Mouse (Mus musculus) limb, embryonic 13.5 days (tissue): ENCODE results near the gene Lce6a. TPM values are rescaled to one million over a fixed set of nuclear protein-coding genes. Genes with fewer than 3 reads are reported as not detected.

Experiments used
- ATAC-seq: fragments of 200-750 bp; cut with Nextera tagmentation; 2 replicates; pipeline ENCODE4 v1.8.0; 2017; ENCODE audit warnings: low read depth, moderate number of reproducible peaks, moderate TSS enrichment; ENCODE audit not compliant: low FRiP score
- H3K27ac ChIP-seq: fragments of 300-500 bp; sonication (generic); 2 replicates; pipeline ENCODE4 v1.5.1; 2015; ENCODE audit warnings: inconsistent platforms, mild to moderate bottlenecking, moderate library complexity
- H3K27me3 ChIP-seq: fragments of 300-500 bp; sonication (generic); 2 replicates; pipeline ENCODE4 v1.6.1; 2015; ENCODE audit warnings: mild to moderate bottlenecking, inconsistent platforms
- H3K36me3 ChIP-seq: fragments of 300-500 bp; sonication (generic); 2 replicates; pipeline ENCODE4 v1.6.1; 2015; ENCODE audit warnings: inconsistent platforms, mild to moderate bottlenecking, moderate library complexity
- H3K4me1 ChIP-seq: fragments of 300-500 bp; sonication (generic); 2 replicates; pipeline ENCODE4 v1.6.1; 2015; ENCODE audit warnings: inconsistent platforms
- H3K4me2 ChIP-seq: fragments of 300-500 bp; sonication (generic); replicated peaks from 2 replicates; pipeline ENCODE4 v1.6.1; 2015; ENCODE audit warnings: inconsistent platforms, mild to moderate bottlenecking, moderate library complexity
- H3K4me3 ChIP-seq: fragments of 300-500 bp; sonication (generic); 2 replicates; pipeline ENCODE4 v1.5.1; 2015; ENCODE audit warnings: moderate library complexity, mild to moderate bottlenecking, inconsistent platforms
- H3K9ac ChIP-seq: fragments of 300-500 bp; sonication (generic); 2 replicates; pipeline ENCODE4 v1.6.1; 2015; ENCODE audit warnings: mild to moderate bottlenecking, inconsistent platforms
- H3K9me3 ChIP-seq: fragments of 300-500 bp; sonication (generic); 2 replicates; pipeline ENCODE4 v1.6.1; 2016; ENCODE audit warnings: inconsistent platforms
- WGBS: fragments of 180-500 bp; shearing (Covaris S2); methylation state at CpG from one replicate; pipeline ENCODE4 v1.1.7; 2015; 5-methylcytosine and 5-hydroxymethylcytosine counted together
- polyA plus RNA-seq: library from polyadenylated mRNA; unstranded; fragments of >200 nt; fragmentation: Nextera tagmentation; extraction: Ambion mirVana; gene quantifications from 2 replicates; pipeline ENCODE4 v1.2.1, GENCODE M21; 2015

Gene Lce6a
- polyA plus RNA-seq, result not detected in 2 replicates

GRCm38 (mm10) chr3:92621560-92621959 lies at the start of gene Lce6a:
Gene Lce6a (minus strand): TSS chr3:92621660.
- ATAC-seq, result no peak
- 73% methylated on average over 2 of the region's 2 CpGs for WGBS
- no peaks in the 10 kb centered on the region for H3K4me1 ChIP-seq

GRCm38 (mm10) chr3:92670215-92670614 lies 48.8 kb upstream of the Lce6a start, which contains the start of gene Lce1a2:
Gene Lce1a2 (minus strand): TSS chr3:92670315.
- no peak within 1 kb of the TSS for H3K9ac ChIP-seq
- no peak within 1 kb of the TSS for H3K27ac ChIP-seq
- no peak within 1 kb of the TSS for H3K4me2 ChIP-seq
- no peaks in the 10 kb centered on the region for H3K4me1 ChIP-seq
- H3K27me3 ChIP-seq, result no peaks in the 10 kb centered on the region
- H3K4me3 ChIP-seq, result no peak within 1 kb of the TSS
- H3K36me3 ChIP-seq, result no peaks in the 10 kb centered on the region
- no peak for ATAC-seq
- H3K9me3 ChIP-seq, result no peaks in the 10 kb centered on the region

More at GRCm38 (mm10) chr3:92621560-92621959, at the start of gene Lce6a:
- Histone ChIP-seq H3K27ac (no peak within 1 kb of the TSS), H3K9ac (no peak within 1 kb of the TSS), H3K36me3 (no peaks in the 10 kb centered on the region), H3K27me3 (no peaks in the 10 kb centered on the region), H3K4me3 (no peak within 1 kb of the TSS), H3K9me3 (no peaks in the 10 kb centered on the region), H3K4me2 (no peak within 1 kb of the TSS)

- H3K4me3 ChIP-seq, result no peak within 1 kb of the TSS
- H3K27ac ChIP-seq, result no peak within 1 kb of the TSS
Observed at GRCm38 (mm10) chr3:92656826-92657225, 35.4 kb upstream of the Lce6a start, which contains the start of gene Lce1b. Gene Lce1b (minus strand): TSS chr3:92656926.

GRCm38 (mm10) chr3:92648207-92648606 lies 26.7 kb upstream of the Lce6a start, which contains the start of gene Lce1a1:
Gene Lce1a1 (minus strand): TSS chr3:92648307.
- Histone ChIP-seq H3K27me3 (no peaks in the 10 kb centered on the region), H3K9ac (no peak within 1 kb of the TSS), H3K9me3 (no peaks in the 10 kb centered on the region), H3K36me3 (no peaks in the 10 kb centered on the region), H3K27ac (no peak within 1 kb of the TSS), H3K4me2 (no peak within 1 kb of the TSS), H3K4me3 (no peak within 1 kb of the TSS), H3K4me1 (no peaks in the 10 kb centered on the region)
- no peak for ATAC-seq
- WGBS, result 92% methylated on average over 1 of the region's 1 CpGs

More at GRCm38 (mm10) chr3:92656826-92657225, 35.4 kb upstream of the Lce6a start, which contains the start of gene Lce1b:
- no peak for ATAC-seq
- H3K4me2 ChIP-seq, result no peak within 1 kb of the TSS
- no peaks in the 10 kb centered on the region for H3K9me3 ChIP-seq
- no peaks in the 10 kb centered on the region for H3K27me3 ChIP-seq
- H3K9ac ChIP-seq, result no peak within 1 kb of the TSS
- no peaks in the 10 kb centered on the region for H3K4me1 ChIP-seq
- H3K36me3 ChIP-seq, result no peaks in the 10 kb centered on the region

GRCm38 (mm10) chr3:92639854-92640253 lies 18.4 kb upstream of the Lce6a start:
- ATAC-seq, result no peak
- no peak overlapping the region for H3K4me2 ChIP-seq
- no peak overlapping the region for H3K4me3 ChIP-seq
- 89% methylated on average over 15 of the region's 15 CpGs for WGBS
- no peaks in the 10 kb centered on the region for H3K27me3 ChIP-seq
- H3K9me3 ChIP-seq, result no peaks in the 10 kb centered on the region
- no peak overlapping the region for H3K9ac ChIP-seq
- no peak overlapping the region for H3K27ac ChIP-seq
- H3K36me3 ChIP-seq, result no peaks in the 10 kb centered on the region
- no peaks in the 10 kb centered on the region for H3K4me1 ChIP-seq

GRCm38 (mm10) chr3:92638653-92638991 lies 17.2 kb upstream of the Lce6a start:
- Histone ChIP-seq H3K9ac (no peak overlapping the region), H3K27me3 (no peaks in the 10 kb centered on the region), H3K36me3 (no peaks in the 10 kb centered on the region), H3K4me1 (no peaks in the 10 kb centered on the region), H3K9me3 (no peaks in the 10 kb centered on the region), H3K4me3 (no peak overlapping the region), H3K27ac (no peak overlapping the region), H3K4me2 (no peak overlapping the region)
- no peak for ATAC-seq
- 78% methylated on average over 3 of the region's 3 CpGs for WGBS

- no peak; the same call in 1 of the 2 replicates for ATAC-seq
- Histone ChIP-seq H3K4me2 (no peak overlapping the region), H3K27me3 (no peaks in the 10 kb centered on the region), H3K4me3 (no peak overlapping the region), H3K36me3 (no peaks in the 10 kb centered on the region), H3K9ac (no peak overlapping the region), H3K4me1 (no peaks in the 10 kb centered on the region), H3K27ac (no peak overlapping the region), H3K9me3 (no peaks in the 10 kb centered on the region)
- 27% methylated on average over 1 of the region's 1 CpGs for WGBS
Observed at GRCm38 (mm10) chr3:92637745-92638652, 16.5 kb upstream of the Lce6a start.

GRCm38 (mm10) chr3:92609804-92610203 lies 11.7 kb downstream of the Lce6a start:
- H3K36me3 ChIP-seq, result no peaks in the 10 kb centered on the region
- no peaks in the 10 kb centered on the region for H3K27me3 ChIP-seq
- no peak overlapping the region for H3K4me3 ChIP-seq
- H3K4me2 ChIP-seq, result no peak overlapping the region
- H3K9me3 ChIP-seq, result no peaks in the 10 kb centered on the region
- H3K4me1 ChIP-seq, result no peaks in the 10 kb centered on the region
- WGBS, result 69% methylated on average over 1 of the region's 1 CpGs
- H3K9ac ChIP-seq, result no peak overlapping the region
- no peak overlapping the region for H3K27ac ChIP-seq
- no peak for ATAC-seq

GRCm38 (mm10) chr3:92607392-92607791 lies 14.1 kb downstream of the Lce6a start, which contains the start of gene 2210017I01Rik:
Gene 2210017I01Rik (minus strand): TSS chr3:92607492.
- no peaks in the 10 kb centered on the region for H3K9me3 ChIP-seq
- ATAC-seq, result no peak
- no peak within 1 kb of the TSS for H3K27ac ChIP-seq

GRCm38 (mm10) chr3:92602169-92602568 lies 19.3 kb downstream of the Lce6a start:
- Histone ChIP-seq H3K4me3 (no peak overlapping the region), H3K4me2 (no peak overlapping the region), H3K27ac (no peak overlapping the region), H3K9me3 (peaks cover 4% of the 10 kb centered on the region; the same call in 1 of the 2 replicates), H3K9ac (no peak overlapping the region), H3K36me3 (no peaks in the 10 kb centered on the region), H3K4me1 (no peaks in the 10 kb centered on the region), H3K27me3 (no peaks in the 10 kb centered on the region)
- WGBS, result 47% methylated on average over 1 of the region's 1 CpGs
- ATAC-seq, result no peak

More at GRCm38 (mm10) chr3:92607392-92607791, 14.1 kb downstream of the Lce6a start, which contains the start of gene 2210017I01Rik:
- H3K9ac ChIP-seq, result no peak within 1 kb of the TSS
- H3K4me2 ChIP-seq, result no peak within 1 kb of the TSS
- no peak within 1 kb of the TSS for H3K4me3 ChIP-seq
- no peaks in the 10 kb centered on the region for H3K4me1 ChIP-seq
- H3K36me3 ChIP-seq, result no peaks in the 10 kb centered on the region
- H3K27me3 ChIP-seq, result no peaks in the 10 kb centered on the region

GRCm38 (mm10) chr3:92600456-92600855 lies 21.0 kb downstream of the Lce6a start:
- ATAC-seq, result no peak
- no peaks in the 10 kb centered on the region for H3K4me1 ChIP-seq
- H3K36me3 ChIP-seq, result no peaks in the 10 kb centered on the region
- no peak overlapping the region for H3K27ac ChIP-seq
- H3K9ac ChIP-seq, result no peak overlapping the region
- no peak overlapping the region for H3K4me3 ChIP-seq
- H3K27me3 ChIP-seq, result no peaks in the 10 kb centered on the region
- 54% methylated on average over 1 of the region's 1 CpGs for WGBS
- no peak overlapping the region for H3K4me2 ChIP-seq
- peaks cover 4% of the 10 kb centered on the region; the same call in 1 of the 2 replicates for H3K9me3 ChIP-seq

- no peak for ATAC-seq
Observed at GRCm38 (mm10) chr3:92599973-92600372, 21.5 kb downstream of the Lce6a start.

More at GRCm38 (mm10) chr3:92599973-92600372, 21.5 kb downstream of the Lce6a start:
- H3K36me3 ChIP-seq, result no peaks in the 10 kb centered on the region
- H3K4me1 ChIP-seq, result no peaks in the 10 kb centered on the region
- H3K4me3 ChIP-seq, result no peak overlapping the region
- H3K27ac ChIP-seq, result no peak overlapping the region
- H3K9ac ChIP-seq, result no peak overlapping the region
- no peak overlapping the region for H3K4me2 ChIP-seq
- no peaks in the 10 kb centered on the region for H3K27me3 ChIP-seq
- peaks cover 4% of the 10 kb centered on the region; the same call in 1 of the 2 replicates for H3K9me3 ChIP-seq
